Mouse (Mus musculus): Measurements from ENCODE around the gene Tnfsf14. TPM values are rescaled to one million over a fixed set of nuclear protein-coding genes. Genes with fewer than 3 reads are reported as not detected.
A peak's percentile ranks its signal among the peaks of the same experiment; 100 is the strongest.

The Tnfsf14 gene
- polyA plus RNA-seq, 1 experiment from 2014 or later = 0.19 TPM

GRCm38 (mm10) chr17:57180363-57180762 lies 13.6 kb downstream of the Tnfsf14 start:
- Histone ChIP-seq H3K27me3 (ENCODE audit: insufficient read depth, low read length) (no peaks in the 10 kb centered on the region), H3K4me3 (ENCODE audit: low read length) (no peak overlapping the region), H3K4me2 (replicated peaks; ENCODE audit: low read depth, low read length) (no peak overlapping the region), H3K36me3 (ENCODE audit: insufficient read depth, low read length) (no peaks in the 10 kb centered on the region), H3K4me1 (ENCODE audit: insufficient read depth, low read length) (no peaks in the 10 kb centered on the region), H3K27ac (ENCODE audit: low read length) (no peak overlapping the region), H3K9me3 (ENCODE audit: low read length) (no peaks in the 10 kb centered on the region), H3K9ac (replicated peaks; ENCODE audit: low read length) (no peak overlapping the region)
- ATAC-seq (ENCODE audit: low FRiP score, low TSS enrichment) = no peak
- WGBS = 36% methylated on average over 8 of the region's 8 CpGs

GRCm38 (mm10) chr17:57173351-57173750 lies 20.6 kb downstream of the Tnfsf14 start:
- Histone ChIP-seq H3K4me2 (replicated peaks; ENCODE audit: low read depth, low read length) (no peak overlapping the region), H3K4me1 (ENCODE audit: insufficient read depth, low read length) (no peaks in the 10 kb centered on the region), H3K27me3 (ENCODE audit: insufficient read depth, low read length) (no peaks in the 10 kb centered on the region), H3K9ac (replicated peaks; ENCODE audit: low read length) (no peak overlapping the region), H3K4me3 (ENCODE audit: low read length) (no peak overlapping the region), H3K27ac (ENCODE audit: low read length) (no peak overlapping the region), H3K36me3 (ENCODE audit: insufficient read depth, low read length) (no peaks in the 10 kb centered on the region), H3K9me3 (ENCODE audit: low read length) (no peaks in the 10 kb centered on the region)
- 49% methylated on average over 4 of the region's 4 CpGs for WGBS
- ATAC-seq (ENCODE audit: low FRiP score, low TSS enrichment) = no peak

GRCm38 (mm10) chr17:57172378-57172777 lies 21.6 kb downstream of the Tnfsf14 start:
- H3K27ac ChIP-seq (ENCODE audit: low read length) = no peak overlapping the region
- 77% methylated on average over 5 of the region's 5 CpGs for WGBS
- no peak for ATAC-seq (ENCODE audit: low FRiP score, low TSS enrichment)
- no peaks in the 10 kb centered on the region for H3K9me3 ChIP-seq (ENCODE audit: low read length)
- H3K27me3 ChIP-seq (ENCODE audit: insufficient read depth, low read length) = no peaks in the 10 kb centered on the region
- no peak overlapping the region for H3K9ac ChIP-seq (replicated peaks; ENCODE audit: low read length)
- H3K4me1 ChIP-seq (ENCODE audit: insufficient read depth, low read length) = no peaks in the 10 kb centered on the region
- H3K4me2 ChIP-seq (replicated peaks; ENCODE audit: low read depth, low read length) = no peak overlapping the region
- H3K36me3 ChIP-seq (ENCODE audit: insufficient read depth, low read length) = no peaks in the 10 kb centered on the region
- no peak overlapping the region for H3K4me3 ChIP-seq (ENCODE audit: low read length)

- Histone ChIP-seq H3K9ac (replicated peaks; ENCODE audit: low read length) (no peak overlapping the region), H3K9me3 (ENCODE audit: low read length) (no peaks in the 10 kb centered on the region), H3K36me3 (ENCODE audit: insufficient read depth, low read length) (no peaks in the 10 kb centered on the region), H3K4me2 (replicated peaks; ENCODE audit: low read depth, low read length) (no peak overlapping the region), H3K4me1 (ENCODE audit: insufficient read depth, low read length) (no peaks in the 10 kb centered on the region), H3K27me3 (ENCODE audit: insufficient read depth, low read length) (no peaks in the 10 kb centered on the region), H3K27ac (ENCODE audit: low read length) (no peak overlapping the region), H3K4me3 (ENCODE audit: low read length) (no peak overlapping the region)
- 43% methylated on average over 5 of the region's 5 CpGs for WGBS
- ATAC-seq (ENCODE audit: low FRiP score, low TSS enrichment) = no peak
These were observed 23.2 kb downstream of the Tnfsf14 start for GRCm38 (mm10) chr17:57170616-57171260.

- no peak overlapping the region for H3K9ac ChIP-seq (replicated peaks; ENCODE audit: low read length)
- H3K4me3 ChIP-seq (ENCODE audit: low read length) = no peak overlapping the region
- H3K27me3 ChIP-seq (ENCODE audit: insufficient read depth, low read length) = no peaks in the 10 kb centered on the region
- peak overlapping the region; percentile 25 for H3K4me2 ChIP-seq (replicated peaks; ENCODE audit: low read depth, low read length)
- no peaks in the 10 kb centered on the region for H3K36me3 ChIP-seq (ENCODE audit: insufficient read depth, low read length)
- WGBS = 11% methylated on average over 11 of the region's 11 CpGs
- peak; percentile 88 for ATAC-seq (ENCODE audit: low FRiP score, low TSS enrichment)
- no peak overlapping the region for H3K27ac ChIP-seq (ENCODE audit: low read length)
- no peaks in the 10 kb centered on the region for H3K4me1 ChIP-seq (ENCODE audit: insufficient read depth, low read length)
- no peaks in the 10 kb centered on the region for H3K9me3 ChIP-seq (ENCODE audit: low read length)
These were observed 26.9 kb downstream of the Tnfsf14 start for GRCm38 (mm10) chr17:57166800-57167791.

GRCm38 (mm10) chr17:57153787-57154186 lies 40.2 kb downstream of the Tnfsf14 start:
- WGBS = 86% methylated on average over 4 of the region's 4 CpGs
- Histone ChIP-seq H3K27me3 (ENCODE audit: insufficient read depth, low read length) (peaks cover 16% of the 10 kb centered on the region), H3K4me1 (ENCODE audit: insufficient read depth, low read length) (peaks cover 2% of the 10 kb centered on the region; the same call in 1 of the 2 replicates), H3K36me3 (ENCODE audit: insufficient read depth, low read length) (no peaks in the 10 kb centered on the region), H3K4me3 (ENCODE audit: low read length) (no peak overlapping the region), H3K9ac (replicated peaks; ENCODE audit: low read length) (no peak overlapping the region), H3K4me2 (replicated peaks; ENCODE audit: low read depth, low read length) (no peak overlapping the region), H3K9me3 (ENCODE audit: low read length) (no peaks in the 10 kb centered on the region), H3K27ac (ENCODE audit: low read length) (no peak overlapping the region)
- no peak for ATAC-seq (ENCODE audit: low FRiP score, low TSS enrichment)

- Histone ChIP-seq H3K4me1 (ENCODE audit: insufficient read depth, low read length) (peaks cover 2% of the 10 kb centered on the region; the same call in 1 of the 2 replicates), H3K36me3 (ENCODE audit: insufficient read depth, low read length) (no peaks in the 10 kb centered on the region), H3K4me2 (replicated peaks; ENCODE audit: low read depth, low read length) (no peak overlapping the region), H3K9ac (replicated peaks; ENCODE audit: low read length) (no peak overlapping the region), H3K9me3 (ENCODE audit: low read length) (no peaks in the 10 kb centered on the region), H3K4me3 (ENCODE audit: low read length) (no peak overlapping the region), H3K27me3 (ENCODE audit: insufficient read depth, low read length) (peaks cover 24% of the 10 kb centered on the region), H3K27ac (ENCODE audit: low read length) (no peak overlapping the region)
- 86% methylated on average over 6 of the region's 6 CpGs for WGBS
- ATAC-seq (ENCODE audit: low FRiP score, low TSS enrichment) = no peak
These were observed 41.0 kb downstream of the Tnfsf14 start for GRCm38 (mm10) chr17:57153006-57153405.

- Histone ChIP-seq H3K4me2 (replicated peaks; ENCODE audit: low read depth, low read length) (peak within 1 kb of the TSS; percentile 63), H3K4me3 (ENCODE audit: low read length) (peak within 1 kb of the TSS; percentile 39), H3K27me3 (ENCODE audit: insufficient read depth, low read length) (peaks cover 37% of the 10 kb centered on the region), H3K4me1 (ENCODE audit: insufficient read depth, low read length) (peaks cover 2% of the 10 kb centered on the region; the same call in 1 of the 2 replicates), H3K9ac (replicated peaks; ENCODE audit: low read length) (peak within 1 kb of the TSS; percentile 44), H3K36me3 (ENCODE audit: insufficient read depth, low read length) (no peaks in the 10 kb centered on the region), H3K9me3 (ENCODE audit: low read length) (no peaks in the 10 kb centered on the region), H3K27ac (ENCODE audit: low read length) (no peak within 1 kb of the TSS)
- peak; percentile 57; the same call in 1 of the 2 replicates for ATAC-seq (ENCODE audit: low FRiP score, low TSS enrichment)
- 2% methylated on average over 39 of the region's 39 CpGs for WGBS
These were observed 44.8 kb downstream of the Tnfsf14 start, which contains the start of gene Cd70 for GRCm38 (mm10) chr17:57148994-57149803. Gene Cd70 (minus strand): TSS chr17:57149777.

- Histone ChIP-seq H3K36me3 (ENCODE audit: insufficient read depth, low read length) (no peaks in the 10 kb centered on the region), H3K4me2 (replicated peaks; ENCODE audit: low read depth, low read length) (no peak overlapping the region), H3K4me1 (ENCODE audit: insufficient read depth, low read length) (peaks cover 2% of the 10 kb centered on the region; the same call in 1 of the 2 replicates), H3K9ac (replicated peaks; ENCODE audit: low read length) (no peak overlapping the region), H3K27ac (ENCODE audit: low read length) (no peak overlapping the region), H3K4me3 (ENCODE audit: low read length) (no peak overlapping the region), H3K27me3 (ENCODE audit: insufficient read depth, low read length) (peaks cover 37% of the 10 kb centered on the region), H3K9me3 (ENCODE audit: low read length) (no peaks in the 10 kb centered on the region)
- ATAC-seq (ENCODE audit: low FRiP score, low TSS enrichment) = no peak
- WGBS = 72% methylated on average over 4 of the region's 4 CpGs
These were observed 45.6 kb downstream of the Tnfsf14 start for GRCm38 (mm10) chr17:57148343-57148742.

Data from kidney, embryonic 16.5 days (tissue).